Mouse (Mus musculus): ENCODE measurements around the gene Nrxn3.

Nrxn3 gene

GRCm38 (mm10) chr12:88926306-88926705, 203.6 kb downstream of the Nrxn3 start:
- DNase-seq (ENCODE audit: low read depth, low spot score), result no peak

GRCm38 (mm10) chr12:88931713-88932112, 209.0 kb downstream of the Nrxn3 start:
- no peak for DNase-seq (ENCODE audit: low read depth, low spot score)

GRCm38 (mm10) chr12:88939679-88940078, 217.0 kb downstream of the Nrxn3 start:
- no peak for DNase-seq (ENCODE audit: low read depth, low spot score)

- DNase-seq (ENCODE audit: low read depth, low spot score), result no peak
Observed at GRCm38 (mm10) chr12:88944967-88945366, 222.3 kb downstream of the Nrxn3 start.

GRCm38 (mm10) chr12:88949870-88950269, 227.2 kb downstream of the Nrxn3 start:
- no peak for DNase-seq (ENCODE audit: low read depth, low spot score)

GRCm38 (mm10) chr12:88952937-88953600, 230.4 kb downstream of the Nrxn3 start:
- no peak for DNase-seq (ENCODE audit: low read depth, low spot score)

- no peak for DNase-seq (ENCODE audit: low read depth, low spot score)
Observed at GRCm38 (mm10) chr12:88953801-88954200, 231.1 kb downstream of the Nrxn3 start.

GRCm38 (mm10) chr12:88957431-88957830, 234.8 kb downstream of the Nrxn3 start:
- DNase-seq (ENCODE audit: low read depth, low spot score), result no peak

- DNase-seq (ENCODE audit: low read depth, low spot score), result no peak
Observed at GRCm38 (mm10) chr12:88960817-88961216, 238.1 kb downstream of the Nrxn3 start.

- no peak for DNase-seq (ENCODE audit: low read depth, low spot score)
Observed at GRCm38 (mm10) chr12:88966329-88966728, 243.7 kb downstream of the Nrxn3 start.

GRCm38 (mm10) chr12:88976621-88977020, 253.9 kb downstream of the Nrxn3 start:
- DNase-seq (ENCODE audit: low read depth, low spot score), result no peak

GRCm38 (mm10) chr12:88983688-88984330, 261.1 kb downstream of the Nrxn3 start:
- DNase-seq (ENCODE audit: low read depth, low spot score), result no peak

GRCm38 (mm10) chr12:88984375-88984774, 261.7 kb downstream of the Nrxn3 start:
- DNase-seq (ENCODE audit: low read depth, low spot score), result no peak

- DNase-seq (ENCODE audit: low read depth, low spot score), result no peak
Observed at GRCm38 (mm10) chr12:88984804-88985203, 262.1 kb downstream of the Nrxn3 start.

GRCm38 (mm10) chr12:88987046-88987445, 264.4 kb downstream of the Nrxn3 start:
- no peak for DNase-seq (ENCODE audit: low read depth, low spot score)

- DNase-seq (ENCODE audit: low read depth, low spot score), result no peak
Observed at GRCm38 (mm10) chr12:88990753-88991152, 268.1 kb downstream of the Nrxn3 start.

- peak; percentile 41 for DNase-seq (ENCODE audit: low read depth, low spot score)
Observed at GRCm38 (mm10) chr12:88992141-88992540, 269.5 kb downstream of the Nrxn3 start.

GRCm38 (mm10) chr12:88993788-88994187, 271.1 kb downstream of the Nrxn3 start:
- DNase-seq (ENCODE audit: low read depth, low spot score), result no peak

GRCm38 (mm10) chr12:89016436-89016835, 293.8 kb downstream of the Nrxn3 start:
- no peak for DNase-seq (ENCODE audit: low read depth, low spot score)

GRCm38 (mm10) chr12:89025180-89025579, 302.5 kb downstream of the Nrxn3 start:
- DNase-seq (ENCODE audit: low read depth, low spot score), result no peak

- DNase-seq (ENCODE audit: low read depth, low spot score), result no peak
Observed at GRCm38 (mm10) chr12:89035984-89036618, 313.4 kb downstream of the Nrxn3 start.

GRCm38 (mm10) chr12:89040151-89040550, 317.5 kb downstream of the Nrxn3 start:
- DNase-seq (ENCODE audit: low read depth, low spot score), result no peak
